Mouse (Mus musculus) ES-E14 (cell line): ENCODE data around the gene Cxcr2. TPM values are rescaled to one million over a fixed set of nuclear protein-coding genes. Genes with fewer than 3 reads are reported as not detected.

Experiments
- DNase-seq: peaks from one replicate; pipeline ENCODE4 v3.0.0-alpha.2; 2013; ENCODE audit warnings: low read depth, low spot score
- H3K27ac ChIP-seq: 2 replicates; pipeline ENCODE4 v1.5.1; 2012; ENCODE audit warnings: low read depth, mild to moderate bottlenecking, low read length, moderate library complexity, mixed read lengths; ENCODE audit not compliant: poor library complexity, insufficient read depth, severe bottlenecking
- H3K36me3 ChIP-seq: 2 replicates; pipeline ENCODE4 v1.6.1; 2012; ENCODE audit warnings: mild to moderate bottlenecking, low read length, moderate library complexity, mixed read lengths; ENCODE audit not compliant: control insufficient read depth, poor library complexity, insufficient read depth, severe bottlenecking
- H3K4me1 ChIP-seq, 2 experiments: fragments of 150-350 bp in 1 of 2; sonication (generic) in 1 of 2; 2 replicates each; pipeline ENCODE4 v1.6.1; 2012; ENCODE audit warnings: low read length in 2 of 2, mild to moderate bottlenecking in 1 of 2, mixed read lengths in 1 of 2; ENCODE audit not compliant: control insufficient read depth in 2 of 2, insufficient read depth in 2 of 2, poor library complexity in 1 of 2
- H3K4me3 ChIP-seq, 2 experiments: fragments of 150-350 bp in 1 of 2; sonication (generic) in 1 of 2; 2 replicates each; pipeline ENCODE4 v1.5.1; 2012; ENCODE audit warnings: low read length in 2 of 2, low read depth in 1 of 2, mild to moderate bottlenecking in 1 of 2, mixed read lengths in 1 of 2; ENCODE audit not compliant: insufficient read depth in 1 of 2, poor library complexity in 1 of 2, severe bottlenecking in 1 of 2
- H3K9ac ChIP-seq: 2 replicates; pipeline ENCODE4 v1.6.1; 2012; ENCODE audit warnings: low read depth, mild to moderate bottlenecking, low read length, mixed read lengths; ENCODE audit not compliant: poor library complexity, insufficient read depth, severe bottlenecking
- H3K9me3 ChIP-seq: fragments of 150-350 bp; sonication (generic); 2 replicates; pipeline ENCODE4 v1.6.1; 2012; ENCODE audit warnings: low read depth, mild to moderate bottlenecking, low read length; ENCODE audit not compliant: control insufficient read depth, insufficient read depth
- CHD2 ChIP-seq: IDR thresholded peaks from 2 replicates; pipeline ENCODE4 v1.6.1; 2014; ENCODE audit warnings: mild to moderate bottlenecking, low read depth, low read length, inconsistent platforms
- HCFC1 ChIP-seq: IDR thresholded peaks from 2 replicates; pipeline ENCODE4 v1.6.1; 2012; ENCODE audit warnings: low read length, inconsistent platforms, borderline replicate concordance; ENCODE audit not compliant: insufficient read depth
- MAFK ChIP-seq: IDR thresholded peaks from 2 replicates; pipeline ENCODE4 v1.6.1; 2014; ENCODE audit warnings: mild to moderate bottlenecking, low read depth, low read length, inconsistent platforms; ENCODE audit not compliant: insufficient read depth
- ZC3H11A ChIP-seq: IDR thresholded peaks from 2 replicates; pipeline ENCODE4 v1.6.1; 2012; ENCODE audit warnings: low read depth, mild to moderate bottlenecking, inconsistent platforms, low read length, borderline replicate concordance
- ZNF384 ChIP-seq: IDR thresholded peaks from 2 replicates; pipeline ENCODE4 v1.6.1; 2012; ENCODE audit warnings: low read depth, low read length, inconsistent platforms
- in situ Hi-C, 2 experiments: fragments of 600-800 bp; cut with MboI; formaldehyde crosslinking; loops; one replicate each; pipeline ENCODE4 v1.15.1; 2025; ENCODE audit warnings: low sequenced_read_pairs in 2 of 2, inconsistent platforms in 1 of 2; ENCODE audit not compliant: unreplicated experiment in 2 of 2
- total RNA-seq: library from RNA; depleted of rRNA; stranded (reverse); fragments of 300-350 nt; gene quantifications from 2 replicates; pipeline ENCODE4 v1.2.3, GENCODE M21; 2012

Cxcr2 gene
- total RNA-seq, 1 experiment = 0.22 TPM

GRCm38 (mm10) chr1:74196621-74197419, 43.0 kb downstream of the Cxcr2 start:
- DNase-seq = no peak
- Histone ChIP-seq H3K4me1 (peaks cover 0 to 2% of the 10 kb centered on the region in 2 experiments; a peak in 1 of 4 replicates), H3K9me3 (no peaks in the 10 kb centered on the region)

DNA sequence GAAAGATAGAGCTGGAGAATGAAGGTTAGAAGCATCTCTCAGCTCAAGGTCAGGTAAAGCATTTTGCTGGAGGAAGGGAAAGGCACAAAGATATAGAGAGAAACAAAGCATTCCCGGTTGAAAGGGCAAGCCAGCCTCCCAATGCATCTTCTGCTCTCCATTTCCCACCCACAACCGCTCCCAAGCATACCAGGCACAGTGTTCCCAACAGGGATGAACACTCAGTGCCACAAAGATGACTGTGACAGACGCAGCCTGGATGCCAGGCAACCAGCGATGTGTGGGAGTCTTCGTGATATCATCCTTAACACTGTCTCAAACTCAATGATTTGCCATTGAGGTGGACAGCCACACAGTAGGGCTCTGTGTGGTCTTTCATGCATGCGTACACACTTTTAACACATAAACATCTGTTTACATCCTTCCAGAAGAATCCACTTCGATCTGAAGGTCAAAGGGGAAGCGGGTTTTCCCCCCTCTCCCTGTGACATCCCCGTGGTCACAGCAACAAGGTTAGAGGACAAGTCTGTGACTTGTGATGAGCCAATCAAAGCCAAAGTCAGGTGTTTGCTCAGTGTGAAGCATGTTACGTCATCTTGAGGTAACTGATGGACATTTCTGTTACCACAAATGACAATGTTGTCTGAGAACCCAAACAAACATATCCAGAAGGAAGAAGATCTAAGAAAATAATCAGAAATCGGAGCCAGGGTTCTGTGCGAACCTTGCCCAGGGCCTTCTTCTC, 44.1 kb downstream of the Cxcr2 start:
- in situ Hi-C loops = no loop called here
- H3K9me3 ChIP-seq = no peaks in the 10 kb centered on the region
- peaks cover 0 to 2% of the 10 kb centered on the region in 2 experiments; a peak in 1 of 4 replicates for H3K4me1 ChIP-seq
- H3K4me3 ChIP-seq = no peak overlapping the region
- DNase-seq = no peak
- no peak overlapping the region for H3K27ac ChIP-seq
- H3K36me3 ChIP-seq = no peaks in the 10 kb centered on the region
- TF ChIP-seq HCFC1 (no peak), ZC3H11A (no peak), MAFK (no peak), ZNF384 (no peak), CHD2 (no peak)
- H3K9ac ChIP-seq = no peak overlapping the region

More at GRCm38 (mm10) chr1:74196621-74197419, 43.0 kb downstream of the Cxcr2 start:
- H3K27ac ChIP-seq = no peak overlapping the region
- H3K4me3 ChIP-seq = no peak overlapping the region
- TF ChIP-seq MAFK (no peak), ZC3H11A (no peak), CHD2 (no peak), HCFC1 (no peak), ZNF384 (no peak)
- H3K9ac ChIP-seq = no peak overlapping the region
- no peaks in the 10 kb centered on the region for H3K36me3 ChIP-seq
- in situ Hi-C loops = no loop called here

DNA sequence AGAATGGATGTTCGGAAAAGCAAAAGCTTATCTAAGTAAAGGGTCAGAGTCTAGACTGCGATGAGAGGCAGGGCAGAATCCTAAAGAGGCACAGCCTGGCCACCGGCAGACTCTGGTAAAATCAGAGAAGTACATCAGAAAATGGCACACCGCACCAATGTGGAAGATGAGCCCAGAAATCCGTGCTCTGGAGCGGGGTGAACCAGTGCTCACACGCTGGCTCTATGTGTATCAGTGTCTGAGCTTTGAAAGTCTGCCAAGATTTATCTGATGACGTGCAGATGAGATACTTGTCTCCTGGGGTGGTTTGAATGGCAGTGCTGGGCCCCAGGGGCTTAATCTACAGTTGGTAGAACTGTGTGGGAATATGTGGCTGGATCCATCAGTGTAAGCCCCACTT, 45.3 kb downstream of the Cxcr2 start:
- H3K27ac ChIP-seq = no peak overlapping the region
- peaks cover 0 to 2% of the 10 kb centered on the region in 2 experiments; a peak in 1 of 4 replicates for H3K4me1 ChIP-seq
- H3K4me3 ChIP-seq = no peak overlapping the region
- TF ChIP-seq HCFC1 (no peak), MAFK (no peak), ZNF384 (no peak), CHD2 (no peak), ZC3H11A (no peak)
- no peak for DNase-seq
- no peaks in the 10 kb centered on the region for H3K36me3 ChIP-seq
- in situ Hi-C loops = no loop called here
- no peaks in the 10 kb centered on the region for H3K9me3 ChIP-seq
- no peak overlapping the region for H3K9ac ChIP-seq

DNA sequence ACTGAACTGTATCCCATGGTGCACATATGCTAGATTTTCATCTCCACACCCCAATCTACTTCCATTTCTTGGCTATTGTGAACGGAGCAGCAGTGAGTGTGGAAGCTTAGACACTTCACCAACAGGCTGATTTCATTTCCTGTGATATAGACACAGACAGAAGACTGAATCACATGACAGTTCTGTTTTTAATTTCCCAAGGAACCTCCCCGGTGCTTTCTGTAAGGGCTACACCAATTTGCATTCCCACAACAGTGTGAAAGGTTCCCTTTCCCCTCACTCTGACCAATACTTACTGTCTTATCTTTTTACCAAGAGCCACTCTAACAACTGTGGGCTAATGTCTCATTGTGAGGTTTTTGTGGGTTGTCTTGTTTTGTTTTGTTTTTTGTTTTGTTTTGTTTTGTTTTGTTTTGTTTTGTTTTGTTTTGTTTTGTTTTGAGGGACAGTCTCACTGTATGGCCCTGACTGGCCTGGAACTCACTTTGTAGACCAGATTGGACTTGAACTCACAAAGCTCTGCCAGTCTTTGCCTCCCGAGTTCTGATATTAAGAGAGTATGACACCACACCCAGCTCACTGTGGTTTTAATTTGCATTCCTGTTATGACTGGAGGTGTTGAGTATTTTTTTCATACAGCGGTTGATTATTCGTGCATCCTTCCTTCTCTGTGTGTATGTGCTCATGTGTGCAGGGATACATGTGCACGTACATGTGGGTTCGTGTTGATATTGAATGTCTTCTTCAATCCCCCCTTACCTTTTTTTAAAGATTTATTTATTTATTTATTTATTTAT, 47.5 kb downstream of the Cxcr2 start:
- Histone ChIP-seq H3K4me1 (peaks cover 0 to 2% of the 10 kb centered on the region in 2 experiments; a peak in 1 of 4 replicates), H3K36me3 (no peaks in the 10 kb centered on the region), H3K9me3 (no peaks in the 10 kb centered on the region), H3K9ac (no peak overlapping the region), H3K27ac (no peak overlapping the region), H3K4me3 (no peak overlapping the region)
- TF ChIP-seq ZNF384 (no peak), CHD2 (no peak), HCFC1 (no peak), ZC3H11A (no peak), MAFK (no peak)
- no peak for DNase-seq
- in situ Hi-C loops = loop anchor here in 1 of 2 experiments (10.0 kb wide), 1 partner anchor 164 kb away; the partner anchor contains the start of gene Catip
